Mouse (Mus musculus) testis, adult 2 months (tissue): Measurements from ENCODE around the gene Tnfrsf1b. TPM values are rescaled to one million over a fixed set of nuclear protein-coding genes. Genes with fewer than 3 reads are reported as not detected.

Source experiments
- H3K27ac ChIP-seq: fragments of 200-500 bp; 2 replicates; pipeline ENCODE4 v1.5.1; 2012; ENCODE audit warnings: low read depth, low read length; ENCODE audit not compliant: control insufficient read depth, insufficient read depth
- H3K27me3 ChIP-seq: fragments of 200-500 bp; 2 replicates; pipeline ENCODE4 v1.6.1; 2012; ENCODE audit warnings: mild to moderate bottlenecking, low read length, moderate library complexity; ENCODE audit not compliant: control insufficient read depth, insufficient read depth
- H3K36me3 ChIP-seq: fragments of 200-500 bp; 2 replicates; pipeline ENCODE4 v1.6.1; 2012; ENCODE audit warnings: mild to moderate bottlenecking, low read length; ENCODE audit not compliant: control insufficient read depth, insufficient read depth
- H3K4me1 ChIP-seq: fragments of 200-500 bp; 2 replicates; pipeline ENCODE4 v1.6.1; 2012; ENCODE audit warnings: low read length; ENCODE audit not compliant: control insufficient read depth, insufficient read depth
- H3K4me3 ChIP-seq: fragments of 200-500 bp; 2 replicates; pipeline ENCODE4 v1.5.1; 2012; ENCODE audit warnings: low read depth, mild to moderate bottlenecking, low read length, moderate library complexity, mixed read lengths; ENCODE audit not compliant: control insufficient read depth
- CTCF ChIP-seq: fragments of 200-500 bp; IDR thresholded peaks from 2 replicates; pipeline ENCODE4 v1.5.1; 2012; ENCODE audit warnings: low read depth, mild to moderate bottlenecking, inconsistent platforms, low read length, moderate library complexity; ENCODE audit not compliant: control insufficient read depth, insufficient read depth, insufficient replicate concordance
- POLR2A ChIP-seq: fragments of 200-500 bp; IDR thresholded peaks from 2 replicates; pipeline ENCODE4 v1.6.1; 2012; ENCODE audit warnings: low read depth, mild to moderate bottlenecking, inconsistent platforms, low read length, moderate library complexity; ENCODE audit not compliant: control insufficient read depth
- polyA plus RNA-seq: library from polyadenylated mRNA; depleted of rRNA; stranded (reverse); fragments of >200 nt; gene quantifications from 2 replicates; pipeline ENCODE4 v1.2.3, GENCODE M21; 2012

The Tnfrsf1b gene
- polyA plus RNA-seq, 1 experiment: 0.96 TPM

DNA sequence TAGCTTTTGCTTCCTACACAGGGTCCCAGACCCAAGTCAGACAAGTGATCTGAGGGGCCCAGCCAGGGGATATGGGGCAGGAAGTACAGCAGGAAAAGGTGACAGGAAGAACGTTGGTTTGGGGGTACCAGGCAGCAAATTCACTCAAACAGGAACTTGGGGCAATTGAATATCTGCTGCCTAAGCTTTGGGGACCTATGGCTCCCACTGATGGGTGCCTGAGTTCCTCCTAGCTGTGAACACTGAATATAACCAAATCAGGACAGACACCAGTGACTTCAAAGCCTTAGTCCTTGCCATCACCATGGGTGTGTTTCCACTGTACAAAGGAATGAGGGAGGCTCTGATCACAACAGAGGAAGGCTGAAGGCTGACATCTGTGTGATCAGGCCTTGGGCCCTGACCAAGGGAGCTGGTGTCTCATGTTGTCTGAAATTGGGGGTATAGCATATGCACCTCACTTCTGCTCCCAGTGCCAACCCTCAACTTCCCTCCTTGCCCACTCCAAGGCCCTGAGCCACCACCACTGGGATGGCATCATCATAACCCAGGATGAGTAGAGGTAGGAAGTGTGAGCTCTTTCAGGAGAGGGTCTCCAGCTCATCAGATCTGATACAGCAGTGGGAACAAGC lies 3.8 kb downstream of the Tnfrsf1b start:
- Histone ChIP-seq H3K4me3 (no peak overlapping the region), H3K27ac (no peak overlapping the region), H3K4me1 (peaks cover 8% of the 10 kb centered on the region), H3K27me3 (no peaks in the 10 kb centered on the region), H3K36me3 (no peaks in the 10 kb centered on the region)
- TF ChIP-seq POLR2A (no peak), CTCF (no peak)

GRCm38 (mm10) chr4:145240723-145241231 lies 5.9 kb downstream of the Tnfrsf1b start:
- TF ChIP-seq POLR2A: no peak
- TF ChIP-seq CTCF: no peak
- Histone ChIP-seq H3K4me1 (peaks cover 2% of the 10 kb centered on the region; the same call in 1 of the 2 replicates), H3K27ac (no peak overlapping the region), H3K27me3 (no peaks in the 10 kb centered on the region), H3K36me3 (no peaks in the 10 kb centered on the region), H3K4me3 (no peak overlapping the region)

GRCm38 (mm10) chr4:145239049-145239830 lies 7.4 kb downstream of the Tnfrsf1b start:
- no peaks in the 10 kb centered on the region for H3K27me3 ChIP-seq
- H3K27ac ChIP-seq: no peak overlapping the region
- no peaks in the 10 kb centered on the region for H3K36me3 ChIP-seq
- peaks cover 2% of the 10 kb centered on the region; the same call in 1 of the 2 replicates for H3K4me1 ChIP-seq
- no peak overlapping the region for H3K4me3 ChIP-seq
- TF ChIP-seq CTCF (no peak), POLR2A (no peak)

DNA sequence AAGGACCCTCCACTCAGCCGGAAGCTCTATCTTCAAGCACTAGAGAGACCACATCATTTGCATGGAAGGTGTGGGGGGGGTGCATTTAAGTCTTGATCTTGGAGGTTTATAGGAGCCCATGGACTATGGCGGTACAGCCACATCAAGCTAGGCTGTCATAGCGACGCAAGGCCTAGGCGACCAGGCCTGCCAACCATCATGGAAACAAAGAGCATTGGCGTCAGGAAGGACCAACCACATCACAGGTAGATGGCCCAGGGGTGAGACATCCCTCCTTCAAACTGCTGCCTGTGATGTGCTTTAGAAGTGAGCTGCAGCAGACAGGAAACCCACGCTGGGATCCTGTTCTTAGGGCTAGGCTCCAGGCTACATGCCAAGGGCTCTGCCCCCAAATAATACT lies 10.6 kb downstream of the Tnfrsf1b start:
- Histone ChIP-seq H3K4me3 (no peak overlapping the region), H3K27me3 (no peaks in the 10 kb centered on the region), H3K27ac (no peak overlapping the region), H3K36me3 (no peaks in the 10 kb centered on the region), H3K4me1 (peaks cover 2% of the 10 kb centered on the region; the same call in 1 of the 2 replicates)
- TF ChIP-seq POLR2A (no peak), CTCF (no peak)

DNA sequence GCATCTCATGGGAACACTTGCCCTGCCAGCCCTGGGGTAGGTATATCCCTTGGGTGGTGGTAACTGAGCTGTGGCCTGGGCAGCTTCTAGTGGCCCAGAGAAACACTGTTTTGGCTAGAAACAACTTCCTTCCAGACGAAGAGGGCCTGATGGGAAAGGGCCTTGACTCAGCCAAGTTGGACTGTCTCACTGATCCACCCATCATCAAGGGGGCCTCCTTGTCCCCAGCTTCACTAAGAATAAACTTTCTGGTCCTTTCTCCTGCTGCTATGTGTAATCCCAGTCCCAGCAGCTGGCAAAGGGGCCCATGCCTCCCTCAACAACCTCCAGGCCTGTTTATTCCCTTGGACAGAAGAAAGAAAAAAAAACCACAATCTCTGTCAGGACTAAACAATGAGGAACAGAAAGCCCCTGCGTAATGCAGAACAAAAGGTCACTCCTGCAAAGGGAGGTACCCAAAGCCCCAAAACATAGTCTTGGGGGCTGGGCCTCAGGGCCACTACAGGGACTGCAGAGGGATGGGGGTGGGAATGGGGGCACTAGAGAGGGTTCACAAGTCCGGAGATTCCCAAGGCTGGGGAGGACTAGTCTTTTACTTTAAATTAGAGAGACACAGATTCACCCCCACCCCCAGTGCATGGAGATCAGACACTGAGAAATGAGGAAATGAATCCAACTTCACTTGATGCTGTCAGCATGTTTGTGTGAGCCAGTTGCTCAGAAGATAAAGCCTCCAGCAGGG lies 13.0 kb downstream of the Tnfrsf1b start:
- Histone ChIP-seq H3K4me1 (no peaks in the 10 kb centered on the region), H3K4me3 (no peak overlapping the region), H3K27ac (peak overlapping the region; percentile 32), H3K27me3 (no peaks in the 10 kb centered on the region), H3K36me3 (no peaks in the 10 kb centered on the region)
- no peak for TF ChIP-seq CTCF
- no peak for TF ChIP-seq POLR2A

DNA sequence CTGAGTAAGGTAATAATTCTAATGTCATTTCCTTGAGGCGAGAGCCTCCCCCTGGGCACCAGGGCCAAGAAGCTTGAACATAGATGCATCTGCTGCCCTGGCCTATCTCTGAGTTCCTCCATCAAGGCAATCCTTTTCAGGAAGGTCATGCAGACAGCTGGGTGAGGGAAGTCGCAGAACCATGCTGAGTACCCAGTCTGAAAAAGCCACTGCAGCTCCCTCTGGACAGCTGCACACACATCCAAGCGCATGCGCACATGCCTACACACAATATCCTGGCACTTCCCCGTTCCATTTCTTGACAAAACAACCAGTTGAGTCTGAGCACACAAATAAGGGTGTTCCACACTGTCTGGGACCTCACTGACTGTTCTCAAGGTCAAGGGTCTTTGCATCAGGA lies 14.9 kb downstream of the Tnfrsf1b start:
- Histone ChIP-seq H3K4me1 (no peaks in the 10 kb centered on the region), H3K27ac (no peak overlapping the region), H3K36me3 (no peaks in the 10 kb centered on the region), H3K4me3 (no peak overlapping the region), H3K27me3 (no peaks in the 10 kb centered on the region)
- TF ChIP-seq CTCF (no peak), POLR2A (no peak)

GRCm38 (mm10) chr4:145230647-145231046 lies 16.0 kb downstream of the Tnfrsf1b start:
- TF ChIP-seq POLR2A (no peak), CTCF (no peak)

More at GRCm38 (mm10) chr4:145230647-145231046, 16.0 kb downstream of the Tnfrsf1b start:
- Histone ChIP-seq H3K4me3 (no peak overlapping the region), H3K36me3 (no peaks in the 10 kb centered on the region), H3K27me3 (no peaks in the 10 kb centered on the region), H3K4me1 (no peaks in the 10 kb centered on the region), H3K27ac (no peak overlapping the region)
